Mouse (Mus musculus) liver, adult 2 months (tissue): ENCODE data around the gene Sptlc3. TPM values are rescaled to one million over a fixed set of nuclear protein-coding genes. Genes with fewer than 3 reads are reported as not detected.
A peak's percentile ranks its signal among the peaks of the same experiment; 100 is the strongest.

ENCODE experiments used
- DNase-seq: peaks from one replicate; pipeline ENCODE4 v3.0.0-alpha.2; 2011; ENCODE audit warnings: low read depth, low spot score; ENCODE audit errors: extremely low read depth
- H3K27ac ChIP-seq: fragments of 200-500 bp; replicated peaks from 2 replicates; pipeline ENCODE4 v1.5.1; 2012; ENCODE audit warnings: low read depth, mild to moderate bottlenecking, control low read depth, inconsistent platforms, low read length; ENCODE audit not compliant: insufficient read depth
- H3K27me3 ChIP-seq: fragments of 200-500 bp; 2 replicates; pipeline ENCODE4 v1.6.1; 2012; ENCODE audit warnings: mild to moderate bottlenecking, moderate library complexity, low read length, inconsistent platforms; ENCODE audit not compliant: control insufficient read depth, insufficient read depth
- H3K36me3 ChIP-seq: fragments of 200-500 bp; 2 replicates; pipeline ENCODE4 v1.6.1; 2012; ENCODE audit warnings: low read length, inconsistent platforms; ENCODE audit not compliant: control insufficient read depth, insufficient read depth
- H3K4me1 ChIP-seq: fragments of 200-500 bp; 2 replicates; pipeline ENCODE4 v1.6.1; 2011; ENCODE audit warnings: low read length; ENCODE audit not compliant: control insufficient read depth, insufficient read depth
- H3K4me3 ChIP-seq: fragments of 200-500 bp; 2 replicates; pipeline ENCODE4 v1.5.1; 2011; ENCODE audit warnings: low read depth, mild to moderate bottlenecking, control low read depth, low read length, moderate library complexity; ENCODE audit not compliant: insufficient read depth
- H3K79me2 ChIP-seq: fragments of 200-500 bp; 2 replicates; pipeline ENCODE4 v1.6.1; 2012; ENCODE audit warnings: inconsistent platforms, mild to moderate bottlenecking, low read length, moderate library complexity; ENCODE audit not compliant: control insufficient read depth, insufficient read depth
- H3K9ac ChIP-seq: fragments of 200-500 bp; 2 replicates; pipeline ENCODE4 v1.6.1; 2012; ENCODE audit warnings: low read depth, mild to moderate bottlenecking, control low read depth, inconsistent platforms, low read length
- CTCF ChIP-seq: fragments of 200-500 bp; IDR thresholded peaks from 2 replicates; pipeline ENCODE4 v1.5.1; 2011; ENCODE audit warnings: low read depth, low read length, control low read depth
- POLR2A ChIP-seq: fragments of 200-500 bp; IDR thresholded peaks from 2 replicates; pipeline ENCODE4 v1.6.1; 2011; ENCODE audit warnings: low read length, control low read depth; ENCODE audit not compliant: insufficient read depth; ENCODE audit errors: extremely low read depth
- WGBS: fragments of 180-500 bp; shearing (Covaris S2); methylation state at CpG from one replicate; pipeline ENCODE4 v1.1.7; 2018; 5-methylcytosine and 5-hydroxymethylcytosine counted together
- polyA plus RNA-seq: library from polyadenylated mRNA; depleted of rRNA; stranded (reverse); fragments of >200 nt; gene quantifications from 2 replicates; pipeline ENCODE4 v1.2.3, GENCODE M21; 2012
- total RNA-seq: library from RNA; depleted of rRNA; stranded (reverse); fragments of >200 nt; gene quantifications from 2 replicates; pipeline ENCODE4 v1.2.3, GENCODE M21; 2014

Gene Sptlc3
- total and polyA plus RNA-seq, 2 experiments = not detected

- DNase-seq = no peak
- Histone ChIP-seq H3K4me1 (no peaks in the 10 kb centered on the region), H3K27me3 (no peaks in the 10 kb centered on the region), H3K27ac (no peak overlapping the region), H3K36me3 (no peaks in the 10 kb centered on the region), H3K79me2 (no peaks in the 10 kb centered on the region), H3K4me3 (no peak overlapping the region), H3K9ac (no peak overlapping the region)
- WGBS = 62% methylated on average over 6 of the region's 6 CpGs
- TF ChIP-seq CTCF (no peak), POLR2A (no peak)
Observed at GRCm38 (mm10) chr2:139582766-139583165, 89.1 kb downstream of the Sptlc3 start.

- no peaks in the 10 kb centered on the region for H3K36me3 ChIP-seq
- no peak overlapping the region for H3K9ac ChIP-seq
- H3K4me1 ChIP-seq = no peaks in the 10 kb centered on the region
- no peak for DNase-seq
- H3K27me3 ChIP-seq = no peaks in the 10 kb centered on the region
- TF ChIP-seq CTCF = no peak
- TF ChIP-seq POLR2A = no peak
- H3K4me3 ChIP-seq = no peak overlapping the region
- H3K27ac ChIP-seq = no peak overlapping the region
- no peaks in the 10 kb centered on the region for H3K79me2 ChIP-seq
- 76% methylated on average over 2 of the region's 2 CpGs for WGBS
Observed at GRCm38 (mm10) chr2:139587660-139588200, 94.0 kb downstream of the Sptlc3 start.

- WGBS = 47% methylated on average over 4 of the region's 4 CpGs
- DNase-seq = peak; percentile 14
- H3K4me1 ChIP-seq = no peaks in the 10 kb centered on the region
Observed at GRCm38 (mm10) chr2:139589905-139590304, 96.2 kb downstream of the Sptlc3 start.

GRCm38 (mm10) chr2:139590888-139591698 is 97.4 kb downstream of the Sptlc3 start:
- peak; percentile 29 for DNase-seq
- Histone ChIP-seq H3K79me2 (no peaks in the 10 kb centered on the region), H3K4me3 (no peak overlapping the region), H3K9ac (no peak overlapping the region), H3K36me3 (no peaks in the 10 kb centered on the region), H3K4me1 (no peaks in the 10 kb centered on the region), H3K27me3 (no peaks in the 10 kb centered on the region), H3K27ac (no peak overlapping the region)
- TF ChIP-seq CTCF (peak; percentile 43), POLR2A (no peak)
- 43% methylated on average over 10 of the region's 10 CpGs for WGBS

More at GRCm38 (mm10) chr2:139589905-139590304, 96.2 kb downstream of the Sptlc3 start:
- Histone ChIP-seq H3K9ac (no peak overlapping the region), H3K36me3 (no peaks in the 10 kb centered on the region), H3K4me3 (no peak overlapping the region), H3K79me2 (no peaks in the 10 kb centered on the region), H3K27ac (no peak overlapping the region), H3K27me3 (no peaks in the 10 kb centered on the region)
- no peak for TF ChIP-seq POLR2A
- TF ChIP-seq CTCF = peak; percentile 54; the same call in 1 of the 2 replicates

GRCm38 (mm10) chr2:139592109-139592508 is 98.4 kb downstream of the Sptlc3 start:
- Histone ChIP-seq H3K4me1 (no peaks in the 10 kb centered on the region), H3K27ac (no peak overlapping the region), H3K79me2 (no peaks in the 10 kb centered on the region), H3K36me3 (no peaks in the 10 kb centered on the region), H3K27me3 (no peaks in the 10 kb centered on the region), H3K4me3 (no peak overlapping the region), H3K9ac (no peak overlapping the region)
- 71% methylated on average over 7 of the region's 7 CpGs for WGBS
- TF ChIP-seq POLR2A = no peak
- no peak for TF ChIP-seq CTCF
- no peak for DNase-seq

- H3K4me3 ChIP-seq = no peak overlapping the region
- DNase-seq = no peak
- no peaks in the 10 kb centered on the region for H3K36me3 ChIP-seq
- H3K27ac ChIP-seq = no peak overlapping the region
- no peaks in the 10 kb centered on the region for H3K4me1 ChIP-seq
- no peak overlapping the region for H3K9ac ChIP-seq
- no peaks in the 10 kb centered on the region for H3K79me2 ChIP-seq
- TF ChIP-seq POLR2A = no peak
- no peak for TF ChIP-seq CTCF
- H3K27me3 ChIP-seq = no peaks in the 10 kb centered on the region
- 87% methylated on average over 5 of the region's 5 CpGs for WGBS
Observed at GRCm38 (mm10) chr2:139597229-139597628, 103.5 kb downstream of the Sptlc3 start.
